Mouse (Mus musculus): ENCODE data around the gene Kansl1l. TPM values are rescaled to one million over a fixed set of nuclear protein-coding genes. Genes with fewer than 3 reads are reported as not detected.
A peak's percentile ranks its signal among the peaks of the same experiment; 100 is the strongest.

The Kansl1l gene
- total RNA-seq, 2 experiments from 2014 or later, result 17.8 to 20.3 TPM

GRCm38 (mm10) chr1:66821966-66822365, 4.6 kb upstream of the Kansl1l start:
- no peak for DNase-seq
- intact Hi-C loops (cut with DNase I), result no loop called here

GRCm38 (mm10) chr1:66820241-66820640, 2.9 kb upstream of the Kansl1l start:
- no peak for DNase-seq
- intact Hi-C loops (cut with DNase I), result no loop called here

GRCm38 (mm10) chr1:66817865-66818315, 528 bp upstream of the Kansl1l start:
- intact Hi-C loops (cut with DNase I), result no loop called here

GRCm38 (mm10) chr1:66816837-66817452, 417 bp downstream of the Kansl1l start:
- peak; percentile 89 to 98 for DNase-seq
- intact Hi-C loops (cut with DNase I), result no loop called here

More at GRCm38 (mm10) chr1:66817865-66818315, 528 bp upstream of the Kansl1l start:
- DNase-seq, result no peak

GRCm38 (mm10) chr1:66815941-66816777, 1.2 kb downstream of the Kansl1l start:
- DNase-seq, result peak; percentile 34 to 62
- intact Hi-C loops (cut with DNase I), result no loop called here

- intact Hi-C loops (cut with DNase I), result no loop called here
- no peak for DNase-seq
These were observed 2.6 kb downstream of the Kansl1l start for GRCm38 (mm10) chr1:66814756-66815155.

GRCm38 (mm10) chr1:66813191-66813590, 4.2 kb downstream of the Kansl1l start:
- intact Hi-C loops (cut with DNase I), result no loop called here
- no peak for DNase-seq

- intact Hi-C loops (cut with DNase I), result no loop called here
- DNase-seq, result no peak
These were observed 10.5 kb downstream of the Kansl1l start for GRCm38 (mm10) chr1:66806821-66807220.

GRCm38 (mm10) chr1:66805408-66805807, 12.0 kb downstream of the Kansl1l start:
- DNase-seq, result no peak
- intact Hi-C loops (cut with DNase I), result no loop called here

GRCm38 (mm10) chr1:66804710-66805109, 12.7 kb downstream of the Kansl1l start:
- intact Hi-C loops (cut with DNase I), result no loop called here

GRCm38 (mm10) chr1:66797962-66798361, 19.4 kb downstream of the Kansl1l start:
- DNase-seq, result no peak
- intact Hi-C loops (cut with DNase I), result no loop called here

More at GRCm38 (mm10) chr1:66804710-66805109, 12.7 kb downstream of the Kansl1l start:
- DNase-seq, result no peak

- DNase-seq, result no peak
These were observed 24.4 kb downstream of the Kansl1l start for GRCm38 (mm10) chr1:66792838-66793466.

GRCm38 (mm10) chr1:66782296-66782695, 35.1 kb downstream of the Kansl1l start:
- no peak for DNase-seq
- intact Hi-C loops (cut with DNase I), result no loop called here

More at GRCm38 (mm10) chr1:66792838-66793466, 24.4 kb downstream of the Kansl1l start:
- intact Hi-C loops (cut with DNase I), result no loop called here

- intact Hi-C loops (cut with DNase I), result no loop called here
- no peak for DNase-seq
These were observed 36.3 kb downstream of the Kansl1l start for GRCm38 (mm10) chr1:66781027-66781426.

- DNase-seq, result no peak
- intact Hi-C loops (cut with DNase I), result no loop called here
These were observed 38.6 kb downstream of the Kansl1l start for GRCm38 (mm10) chr1:66778798-66779197.

GRCm38 (mm10) chr1:66777878-66778277, 39.5 kb downstream of the Kansl1l start:
- intact Hi-C loops (cut with DNase I), result no loop called here
- DNase-seq, result peak in 1 of 2 experiments; percentile 6

GRCm38 (mm10) chr1:66768764-66769163, 48.6 kb downstream of the Kansl1l start:
- intact Hi-C loops (cut with DNase I), result no loop called here

GRCm38 (mm10) chr1:66730581-66730980, 86.8 kb downstream of the Kansl1l start:
- intact Hi-C loops (cut with DNase I), result no loop called here
- no peak for DNase-seq

More at GRCm38 (mm10) chr1:66768764-66769163, 48.6 kb downstream of the Kansl1l start:
- no peak for DNase-seq

- intact Hi-C loops (cut with DNase I), result no loop called here
- DNase-seq, result no peak
These were observed 104.5 kb downstream of the Kansl1l start for GRCm38 (mm10) chr1:66712859-66713258.

GRCm38 (mm10) chr1:66704523-66704922, 112.8 kb downstream of the Kansl1l start:
- intact Hi-C loops (cut with DNase I), result no loop called here
- no peak for DNase-seq
